Mouse (Mus musculus) midbrain, embryonic 16.5 days (tissue): ENCODE results near the gene Otulin. TPM values are rescaled to one million over a fixed set of nuclear protein-coding genes. Genes with fewer than 3 reads are reported as not detected.
A peak's percentile ranks its signal among the peaks of the same experiment; 100 is the strongest.

Experiments used
- ATAC-seq: fragments of 200-750 bp; cut with Nextera tagmentation; 2 replicates; pipeline ENCODE4 v1.8.0; 2017; ENCODE audit warnings: moderate TSS enrichment
- H3K27ac ChIP-seq: fragments of 300-500 bp; sonication (generic); 2 replicates; pipeline ENCODE4 v1.5.1; 2014; ENCODE audit warnings: mild to moderate bottlenecking, low read length, mixed read lengths
- H3K27me3 ChIP-seq: fragments of 300-500 bp; sonication (generic); 2 replicates; pipeline ENCODE4 v1.6.1; 2014; ENCODE audit warnings: low read depth, low read length, mixed read lengths; ENCODE audit not compliant: control insufficient read depth, insufficient read depth
- H3K36me3 ChIP-seq: fragments of 300-500 bp; sonication (generic); 2 replicates; pipeline ENCODE4 v1.6.1; 2014; ENCODE audit warnings: mild to moderate bottlenecking, low read length, moderate library complexity, mixed read lengths; ENCODE audit not compliant: control insufficient read depth, insufficient read depth
- H3K4me1 ChIP-seq: fragments of 300-500 bp; sonication (generic); 2 replicates; pipeline ENCODE4 v1.6.1; 2014; ENCODE audit warnings: mild to moderate bottlenecking, low read length, mixed read lengths; ENCODE audit not compliant: control insufficient read depth, insufficient read depth
- H3K4me2 ChIP-seq: fragments of 300-500 bp; sonication (generic); 2 replicates; pipeline ENCODE4 v1.6.1; 2014; ENCODE audit warnings: mild to moderate bottlenecking, low read length, mixed read lengths
- H3K4me3 ChIP-seq: fragments of 300-500 bp; sonication (generic); 2 replicates; pipeline ENCODE4 v1.5.1; 2014; ENCODE audit warnings: low read depth, mild to moderate bottlenecking, low read length, moderate library complexity, mixed read lengths
- H3K9ac ChIP-seq: fragments of 300-500 bp; sonication (generic); 2 replicates; pipeline ENCODE4 v1.6.1; 2014; ENCODE audit warnings: low read depth, low read length, mixed read lengths
- H3K9me3 ChIP-seq: fragments of 300-500 bp; sonication (generic); replicated peaks from 2 replicates; pipeline ENCODE4 v1.6.1; 2014; ENCODE audit warnings: mild to moderate bottlenecking, low read length, mixed read lengths; ENCODE audit not compliant: control insufficient read depth, poor library complexity, severe bottlenecking
- WGBS: fragments of 180-500 bp; shearing (Covaris S2); extraction: QIAGEN DNeasy Blood & Tissue Kit; methylation state at CpG from one replicate; pipeline ENCODE4 v1.1.7; 2014; 5-methylcytosine and 5-hydroxymethylcytosine counted together
- polyA plus RNA-seq: library from polyadenylated mRNA; unstranded; fragments of >200 nt; fragmentation: Nextera tagmentation; extraction: Ambion mirVana; gene quantifications from 2 replicates; pipeline ENCODE4 v1.2.1, GENCODE M21; 2015

The Otulin gene
- polyA plus RNA-seq, 1 experiment from 2014 or later = 21.6 TPM

DNA sequence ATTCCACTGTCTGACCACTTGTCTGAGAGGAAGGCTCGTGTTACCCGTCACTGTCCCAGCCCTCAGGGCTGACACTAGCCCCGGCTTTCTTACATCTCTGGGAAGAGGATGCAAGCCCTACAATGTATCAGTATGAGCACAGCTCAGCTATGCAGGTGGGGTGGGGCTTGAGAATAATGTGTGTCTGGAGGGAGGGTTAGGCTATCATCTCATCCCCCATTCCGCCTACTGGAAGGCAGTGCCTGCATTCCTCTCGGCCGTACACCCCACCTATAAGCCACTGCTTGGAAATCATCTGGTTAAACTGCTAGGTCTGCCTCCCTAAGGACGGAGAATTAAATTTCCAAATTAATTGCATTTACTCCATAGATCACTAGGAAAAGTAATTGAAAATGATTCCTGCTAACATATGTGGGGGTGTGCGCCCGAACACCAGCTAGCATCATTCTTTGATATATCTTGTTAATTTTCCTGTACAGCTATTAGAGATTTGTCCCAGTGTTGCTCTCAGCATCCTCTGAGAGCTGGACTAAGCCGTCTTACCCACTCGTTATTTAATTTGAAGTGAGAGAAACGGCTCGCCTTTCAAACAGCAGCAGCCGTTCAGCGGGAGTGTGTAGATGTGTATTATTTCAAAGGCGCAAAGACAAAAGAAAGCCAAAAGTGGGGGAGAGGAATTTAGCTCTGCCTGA is 71.9 kb downstream of the Otulin start:
- no peak overlapping the region for H3K4me3 ChIP-seq
- 0 out of 2 replicates have a peak overlapping the region, but pooled peaks have one; percentile 22 for H3K9ac ChIP-seq
- H3K4me1 ChIP-seq = peaks cover 13% of the 10 kb centered on the region; the same call in 1 of the 2 replicates
- 35% methylated on average over 16 of the region's 16 CpGs for WGBS
- peak overlapping the region; percentile 43 for H3K27ac ChIP-seq
- H3K27me3 ChIP-seq = no peaks in the 10 kb centered on the region
- peak; percentile 67 for ATAC-seq
- peaks cover 4% of the 10 kb centered on the region; the same call in 1 of the 2 replicates for H3K36me3 ChIP-seq
- no peak overlapping the region; the same call in 1 of the 2 replicates for H3K4me2 ChIP-seq
- no peaks in the 10 kb centered on the region for H3K9me3 ChIP-seq

GRCm38 (mm10) chr15:27553554-27553953 is 76.9 kb downstream of the Otulin start:
- 93% methylated on average over 5 of the region's 5 CpGs for WGBS
- Histone ChIP-seq H3K4me2 (no peak overlapping the region), H3K4me3 (no peak overlapping the region), H3K9me3 (no peaks in the 10 kb centered on the region), H3K27ac (no peak overlapping the region), H3K9ac (no peak overlapping the region), H3K4me1 (peaks cover 7% of the 10 kb centered on the region; the same call in 1 of the 2 replicates), H3K27me3 (no peaks in the 10 kb centered on the region), H3K36me3 (peaks cover 4% of the 10 kb centered on the region; the same call in 1 of the 2 replicates)
- no peak for ATAC-seq

- Histone ChIP-seq H3K9me3 (no peaks in the 10 kb centered on the region), H3K27ac (no peak overlapping the region), H3K4me3 (no peak overlapping the region), H3K9ac (no peak overlapping the region), H3K4me2 (no peak overlapping the region), H3K36me3 (peaks cover 2% of the 10 kb centered on the region; the same call in 1 of the 2 replicates), H3K27me3 (no peaks in the 10 kb centered on the region), H3K4me1 (peaks cover 4% of the 10 kb centered on the region; the same call in 1 of the 2 replicates)
- ATAC-seq = no peak
- WGBS = 81% methylated on average over 10 of the region's 10 CpGs
Observed at GRCm38 (mm10) chr15:27552129-27552700, 78.3 kb downstream of the Otulin start.

- Histone ChIP-seq H3K9me3 (no peaks in the 10 kb centered on the region), H3K27me3 (no peaks in the 10 kb centered on the region), H3K27ac (no peak overlapping the region), H3K4me1 (peaks cover 4% of the 10 kb centered on the region; the same call in 1 of the 2 replicates), H3K36me3 (no peaks in the 10 kb centered on the region; the same call in 1 of the 2 replicates), H3K4me2 (no peak overlapping the region), H3K4me3 (no peak overlapping the region), H3K9ac (no peak overlapping the region)
- 85% methylated on average over 19 of the region's 19 CpGs for whole genome bisulfite sequencing
- no peak for ATAC-seq
Observed at GRCm38 (mm10) chr15:27551117-27552114, 79.1 kb downstream of the Otulin start.

GRCm38 (mm10) chr15:27550358-27550992 is 80.0 kb downstream of the Otulin start:
- 61% methylated on average over 9 of the region's 9 CpGs for WGBS
- Histone ChIP-seq H3K4me1 (peaks cover 4% of the 10 kb centered on the region; the same call in 1 of the 2 replicates), H3K9me3 (no peaks in the 10 kb centered on the region), H3K9ac (no peak overlapping the region), H3K27me3 (no peaks in the 10 kb centered on the region), H3K27ac (no peak overlapping the region), H3K36me3 (peaks cover 2% of the 10 kb centered on the region; the same call in 1 of the 2 replicates), H3K4me3 (no peak overlapping the region), H3K4me2 (no peak overlapping the region)
- no peak for ATAC-seq

DNA sequence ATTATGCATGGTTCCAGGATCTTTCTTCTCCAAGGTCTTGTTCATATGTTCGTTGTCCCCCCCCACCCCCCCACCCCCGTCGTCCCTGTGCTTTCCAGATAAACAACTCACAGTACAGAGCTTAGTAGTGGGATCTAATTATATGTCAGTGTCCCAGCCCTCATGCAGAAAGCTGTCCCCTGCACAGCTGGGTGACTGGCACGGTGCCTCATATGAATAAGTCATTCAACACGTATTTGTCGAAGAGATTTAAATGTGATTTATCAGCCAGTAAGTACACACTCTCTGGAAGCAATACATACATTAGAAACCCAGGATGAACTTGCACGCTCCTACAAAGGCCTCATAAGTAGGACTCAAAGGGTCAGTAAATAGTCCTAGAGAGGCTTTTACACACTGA is 80.6 kb downstream of the Otulin start:
- H3K9ac ChIP-seq = no peak overlapping the region
- H3K36me3 ChIP-seq = peaks cover 2% of the 10 kb centered on the region; the same call in 1 of the 2 replicates
- no peak overlapping the region for H3K27ac ChIP-seq
- H3K4me3 ChIP-seq = no peak overlapping the region
- no peak overlapping the region for H3K4me2 ChIP-seq
- H3K4me1 ChIP-seq = peaks cover 4% of the 10 kb centered on the region; the same call in 1 of the 2 replicates
- no peaks in the 10 kb centered on the region for H3K27me3 ChIP-seq
- no peaks in the 10 kb centered on the region for H3K9me3 ChIP-seq
- ATAC-seq = no peak
- 48% methylated on average over 7 of the region's 7 CpGs for WGBS

DNA sequence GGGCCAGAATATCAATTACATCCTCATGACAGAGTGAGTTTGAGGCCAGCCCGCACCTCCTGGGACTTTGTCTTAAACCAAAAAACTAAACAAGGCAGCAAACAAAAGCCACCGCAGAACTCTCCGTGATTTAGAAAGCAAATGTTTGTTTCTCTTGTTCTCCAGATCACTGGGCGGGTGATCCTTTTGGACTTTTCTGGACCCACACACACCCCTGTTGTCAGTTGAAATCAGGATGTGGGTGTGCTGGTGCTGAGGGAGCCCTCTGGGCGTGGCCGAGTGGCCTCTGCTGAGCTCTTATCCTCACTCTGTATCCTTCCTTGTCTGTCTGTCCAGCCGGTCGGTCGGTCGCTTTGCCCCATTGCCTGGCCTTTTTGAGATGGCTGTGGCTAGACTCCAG is 81.4 kb downstream of the Otulin start:
- ATAC-seq = no peak
- WGBS = 88% methylated on average over 10 of the region's 10 CpGs

GRCm38 (mm10) chr15:27548110-27548509 is 82.4 kb downstream of the Otulin start:
- H3K4me2 ChIP-seq = no peak overlapping the region
- WGBS = 93% methylated on average over 6 of the region's 6 CpGs
- no peaks in the 10 kb centered on the region for H3K27me3 ChIP-seq
- H3K36me3 ChIP-seq = 0 out of 2 replicates have a peak, but pooled peaks cover 2% of the 10 kb centered on the region
- H3K27ac ChIP-seq = no peak overlapping the region
- H3K9ac ChIP-seq = no peak overlapping the region
- ATAC-seq = no peak
- H3K9me3 ChIP-seq = no peaks in the 10 kb centered on the region
- H3K4me1 ChIP-seq = peaks cover 4% of the 10 kb centered on the region; the same call in 1 of the 2 replicates
- no peak overlapping the region for H3K4me3 ChIP-seq

More for the DNA sequence above, 81.4 kb downstream of the Otulin start:
- H3K4me1 ChIP-seq = peaks cover 4% of the 10 kb centered on the region; the same call in 1 of the 2 replicates
- H3K27me3 ChIP-seq = no peaks in the 10 kb centered on the region
- no peak overlapping the region for H3K9ac ChIP-seq
- H3K27ac ChIP-seq = no peak overlapping the region
- H3K9me3 ChIP-seq = no peaks in the 10 kb centered on the region
- 0 out of 2 replicates have a peak, but pooled peaks cover 2% of the 10 kb centered on the region for H3K36me3 ChIP-seq
- H3K4me3 ChIP-seq = no peak overlapping the region
- H3K4me2 ChIP-seq = no peak overlapping the region
